Mouse (Mus musculus): ENCODE results near the gene Vmn1r75. TPM values are rescaled to one million over a fixed set of nuclear protein-coding genes. Genes with fewer than 3 reads are reported as not detected.

The Vmn1r75 gene
- not detected in 2 replicates for polyA plus RNA-seq (2015; fragmentation: Nextera tagmentation; extraction: Ambion mirVana)

DNA sequence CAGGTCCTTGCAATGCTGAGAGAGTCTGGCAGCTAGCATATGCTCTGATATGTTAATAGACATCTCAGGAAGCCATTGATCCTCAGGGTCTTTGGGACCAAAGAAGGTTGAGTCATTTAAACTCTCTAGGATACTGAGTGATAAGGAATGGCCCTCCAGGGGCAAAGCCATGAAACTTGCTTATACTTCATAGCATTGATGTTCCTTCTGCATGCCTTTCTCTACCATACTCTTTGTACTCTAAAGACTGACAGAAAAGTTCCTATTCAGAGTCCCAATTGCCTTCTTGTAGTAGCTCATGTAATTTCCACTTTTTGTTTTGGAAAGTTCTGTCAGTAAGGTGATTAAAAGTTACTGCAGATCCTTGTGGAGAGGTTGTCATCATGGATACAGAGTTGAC, at the start of gene Vmn1r75:
Gene Vmn1r75 (plus strand): TSS at position 301 of the 400 bp plus-strand sequence.

DNA sequence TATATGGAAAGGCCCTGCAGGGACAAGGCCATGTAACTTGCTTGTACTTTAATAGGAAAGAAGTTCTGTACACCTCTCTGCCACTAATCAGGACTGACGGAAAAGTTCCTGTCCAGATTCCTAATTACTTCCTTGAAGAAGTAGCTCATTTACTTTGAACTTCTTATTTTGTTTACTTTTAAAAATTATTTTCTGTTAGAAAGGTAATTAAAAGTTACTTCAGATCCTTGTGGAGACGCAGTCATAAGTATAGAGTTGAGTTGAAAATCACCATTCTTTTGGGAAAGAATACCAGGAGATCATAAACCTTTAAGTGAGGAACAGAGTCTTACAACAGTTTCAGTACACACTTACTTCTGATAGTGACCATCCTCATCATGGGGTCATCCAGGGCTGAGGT, 40.8 kb upstream of the Vmn1r75 start, which contains the start of gene Vmn1r74:
Gene Vmn1r74 (plus strand): TSS at position 301 of the 400 bp plus-strand sequence.

Other genes starting within 250 kb of the Vmn1r75 start
- gene Vmn1r72, start 194.5 kb upstream of the Vmn1r75 start, polyA plus RNA-seq (2015; fragmentation: Nextera tagmentation; extraction: Ambion mirVana), result not detected in 2 replicates
- gene Vmn1r73, start 144.4 kb upstream of the Vmn1r75 start, polyA plus RNA-seq (2015; fragmentation: Nextera tagmentation; extraction: Ambion mirVana), result not detected in 2 replicates
- gene Vmn1r74, start 40.6 kb upstream of the Vmn1r75 start, polyA plus RNA-seq (2015; fragmentation: Nextera tagmentation; extraction: Ambion mirVana), result not detected in 2 replicates
- not detected in 2 replicates for gene Vmn1r76, start 63.6 kb downstream of the Vmn1r75 start, polyA plus RNA-seq (2015; fragmentation: Nextera tagmentation; extraction: Ambion mirVana)
- gene Vmn1r77, start 162.1 kb downstream of the Vmn1r75 start, polyA plus RNA-seq (2015; fragmentation: Nextera tagmentation; extraction: Ambion mirVana), result not detected in 2 replicates

Data from adrenal gland, postnatal 0 days (tissue).